Mouse (Mus musculus) layer of hippocampus, adult 2 months (tissue): Measurements from ENCODE around the gene Thrap3. TPM values are rescaled to one million over a fixed set of nuclear protein-coding genes. Genes with fewer than 3 reads are reported as not detected.
"Not testable (repeated sequence)": the region's sequence is repeated elsewhere in the genome, so short reads cannot be mapped to it uniquely, and the experiment has no call there.

Source experiments
- DNase-seq, 2 experiments: peaks; one replicate each; pipeline ENCODE4 v3.0.0; 2022; ENCODE audit warnings: low spot score in 2 of 2
- H3K27ac ChIP-seq: fragments of 200-600 bp; 2 replicates; pipeline ENCODE4 v1.8.1; 2022
- H3K4me3 ChIP-seq: fragments of 200-600 bp; 2 replicates; pipeline ENCODE4 v1.8.1; 2022; ENCODE audit warnings: mild to moderate bottlenecking
- CTCF ChIP-seq: fragments of 200-600 bp; conservative IDR thresholded peaks from 2 replicates; pipeline ENCODE4 v1.8.1; 2022; ENCODE audit warnings: antibody characterized with exemption, mild to moderate bottlenecking, moderate library complexity
- total RNA-seq, 2 experiments: library from RNA; stranded (reverse); gene quantifications; 2 replicates each; pipeline ENCODE4 v1.2.3; 2021

Gene Thrap3
- total RNA-seq, 2 experiments from 2014 or later = 150 to 166 TPM

- TF ChIP-seq CTCF = no peak
- Histone ChIP-seq H3K4me3 (no peak overlapping the region), H3K27ac (no peak overlapping the region; the same call in 1 of the 2 replicates)
- no peak for DNase-seq
Observed at GRCm38 (mm10) chr4:126235191-126235590, 32.6 kb upstream of the Thrap3 start.

DNA sequence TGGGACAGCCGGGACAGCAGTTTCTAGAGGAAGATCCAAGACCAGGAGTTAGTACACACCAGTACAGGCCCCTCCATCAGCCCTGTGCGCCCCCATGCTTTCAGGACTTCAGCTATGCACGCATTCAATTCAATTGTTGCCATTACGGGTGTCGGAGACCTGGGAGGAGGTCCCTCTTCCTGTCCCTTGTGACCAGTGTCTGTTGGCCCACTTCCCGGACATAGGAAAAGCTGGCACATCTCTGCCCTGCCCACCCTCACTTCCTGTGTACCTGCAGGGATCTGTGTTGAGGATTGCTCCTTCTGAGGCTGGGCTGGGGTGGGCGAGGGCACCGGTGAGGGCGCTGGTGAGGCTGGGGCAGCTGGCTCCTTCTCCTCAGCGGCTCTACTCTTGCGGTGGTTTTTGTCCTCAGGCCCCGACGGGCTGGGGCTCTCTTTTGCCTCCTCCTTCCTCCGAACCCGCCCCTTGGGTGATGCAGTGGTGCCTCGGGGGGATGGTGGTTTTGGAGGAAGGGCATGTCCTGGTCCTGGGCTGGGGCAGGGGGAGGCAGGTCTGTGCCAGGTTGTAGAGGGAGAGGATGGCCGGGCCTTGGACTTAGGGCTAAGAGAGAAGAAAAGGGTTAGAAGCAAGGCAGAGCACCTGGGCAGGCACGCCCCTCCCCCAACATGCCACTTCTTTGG lies 32.1 kb upstream of the Thrap3 start:
- no peak for DNase-seq
- Histone ChIP-seq H3K4me3 (no peak overlapping the region), H3K27ac (peak overlapping the region; percentile 6; the same call in 1 of the 2 replicates)
- TF ChIP-seq CTCF = no peak

GRCm38 (mm10) chr4:126233676-126234308 lies 31.2 kb upstream of the Thrap3 start:
- peak overlapping the region; percentile 6 for H3K27ac ChIP-seq
- DNase-seq = no peak
- TF ChIP-seq CTCF = no peak
- H3K4me3 ChIP-seq = no peak overlapping the region

DNA sequence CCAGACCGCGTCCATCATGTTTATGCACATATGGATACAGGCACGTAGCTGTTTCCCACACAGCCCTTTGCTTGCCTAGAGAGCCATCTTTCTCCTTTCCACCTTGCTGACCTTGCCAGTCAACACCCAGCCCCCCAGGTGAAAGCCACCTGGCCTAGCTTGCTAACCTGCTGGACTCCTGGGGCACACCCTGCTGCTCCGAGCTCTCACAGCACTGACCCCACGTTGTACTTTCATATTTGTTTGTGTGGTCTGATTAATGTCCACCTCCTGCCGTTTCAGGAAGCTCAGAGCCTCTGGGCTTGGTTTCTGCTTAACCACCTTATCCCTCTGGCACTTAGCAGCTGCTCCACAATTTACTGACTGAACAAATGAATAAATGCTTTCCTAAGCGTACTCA lies 27.3 kb upstream of the Thrap3 start:
- no peak overlapping the region for H3K27ac ChIP-seq
- DNase-seq = no peak
- TF ChIP-seq CTCF = no peak
- H3K4me3 ChIP-seq = no peak overlapping the region

DNA sequence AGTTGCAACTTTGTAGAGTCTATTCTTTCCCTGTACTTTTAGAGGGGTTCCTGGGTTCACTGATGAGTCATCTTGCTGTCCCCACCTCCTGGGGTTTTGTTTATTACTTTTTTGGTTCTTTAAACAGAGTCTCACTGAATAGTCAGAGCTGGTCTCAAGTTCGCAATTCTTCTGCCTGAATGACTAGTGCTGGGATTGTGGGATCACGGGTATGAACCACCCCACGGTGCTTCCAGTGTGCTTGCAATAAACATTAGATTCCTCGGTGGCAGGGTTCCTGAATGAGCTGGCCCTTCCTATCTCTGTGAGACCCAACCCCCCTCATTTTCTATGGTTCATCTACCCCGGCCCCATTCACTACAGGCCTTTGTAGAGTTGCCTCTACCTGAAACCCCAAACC lies 25.6 kb upstream of the Thrap3 start:
- DNase-seq = no peak
- TF ChIP-seq CTCF = no peak
- Histone ChIP-seq H3K4me3 (no peak overlapping the region), H3K27ac (peak overlapping the region; percentile 84)

GRCm38 (mm10) chr4:126227077-126227761 lies 24.7 kb upstream of the Thrap3 start:
- TF ChIP-seq CTCF = peak; percentile 97; the same call in 1 of the 2 replicates
- Histone ChIP-seq H3K27ac (peak overlapping the region; percentile 84), H3K4me3 (peak overlapping the region; percentile 50)
- DNase-seq = peak; percentile 86 to 95

GRCm38 (mm10) chr4:126226640-126227039 lies 24.1 kb upstream of the Thrap3 start:
- DNase-seq = no peak
- no peak overlapping the region for H3K4me3 ChIP-seq
- peak overlapping the region; percentile 84; the same call in 1 of the 2 replicates for H3K27ac ChIP-seq
- no peak for TF ChIP-seq CTCF

GRCm38 (mm10) chr4:126222631-126223030 lies 20.1 kb upstream of the Thrap3 start:
- Histone ChIP-seq H3K4me3 (no peak overlapping the region), H3K27ac (no peak overlapping the region)
- DNase-seq = no peak
- no peak for TF ChIP-seq CTCF

DNA sequence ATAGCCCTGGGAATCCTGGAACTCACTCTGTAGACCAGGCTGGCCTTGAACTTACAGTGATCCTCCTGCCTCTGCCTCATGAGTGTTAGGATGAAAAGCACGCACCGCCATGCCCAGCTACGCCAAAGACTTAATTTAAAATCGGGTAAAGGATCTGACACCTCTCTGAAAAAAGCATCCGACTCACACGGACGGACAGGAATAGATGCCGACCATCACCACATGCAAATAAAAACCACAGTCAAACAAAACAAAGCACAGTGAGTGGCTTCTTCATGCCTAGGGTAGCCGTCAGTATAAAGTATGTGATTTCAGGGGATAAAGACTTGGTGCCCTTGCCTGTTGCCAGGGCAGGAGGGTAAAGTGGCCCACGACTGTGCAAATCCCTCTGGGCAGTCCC lies 17.5 kb upstream of the Thrap3 start:
- no peak overlapping the region for H3K4me3 ChIP-seq
- no peak for TF ChIP-seq CTCF
- H3K27ac ChIP-seq = no peak overlapping the region
- DNase-seq = no peak

GRCm38 (mm10) chr4:126219540-126219939 lies 17.0 kb upstream of the Thrap3 start:
- not testable (repeated sequence) for H3K27ac ChIP-seq, H3K4me3 ChIP-seq, DNase-seq

DNA sequence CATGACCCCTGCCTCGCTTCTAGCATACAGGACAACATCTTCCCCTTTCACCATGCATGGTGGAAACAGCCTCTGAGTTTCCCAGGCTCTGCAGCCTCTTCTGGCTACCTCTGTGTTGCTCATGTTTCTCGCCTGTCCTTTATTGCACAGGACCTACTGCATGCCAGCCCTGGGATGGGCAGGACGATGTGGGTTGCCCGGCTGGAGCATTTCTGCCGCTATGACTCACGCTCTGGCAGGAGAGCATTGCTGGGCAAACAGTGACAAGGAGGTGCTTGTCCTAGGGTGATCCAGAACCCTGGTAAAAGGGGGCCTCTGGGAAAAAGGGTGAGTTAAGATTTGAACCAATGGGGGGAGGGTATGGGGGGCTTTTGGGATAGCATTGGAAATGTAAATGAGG lies 15.2 kb upstream of the Thrap3 start:
- DNase-seq = no peak
- no peak overlapping the region for H3K27ac ChIP-seq
- no peak overlapping the region for H3K4me3 ChIP-seq
- no peak for TF ChIP-seq CTCF

DNA sequence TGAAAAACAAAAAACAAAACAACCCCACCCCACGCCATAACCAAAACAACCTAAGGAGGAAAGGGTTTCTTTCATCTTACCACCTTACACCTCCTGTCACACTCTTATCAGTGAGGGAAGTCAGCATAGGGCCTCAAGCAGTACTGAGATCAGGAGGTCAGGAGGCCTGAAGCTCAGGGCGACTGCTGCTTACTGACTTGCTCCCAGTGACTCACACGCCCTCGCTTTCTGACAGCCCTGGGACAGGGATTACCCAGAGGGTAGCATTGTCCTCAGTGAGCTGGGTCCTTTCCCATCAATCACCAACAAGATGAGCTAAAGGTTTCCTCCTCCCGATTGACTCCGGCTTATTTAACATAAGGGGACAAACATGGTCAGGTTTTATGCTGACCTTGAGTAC lies 4.5 kb upstream of the Thrap3 start:
- Histone ChIP-seq H3K4me3 (no peak overlapping the region), H3K27ac (no peak overlapping the region)
- DNase-seq = no peak
- TF ChIP-seq CTCF = no peak

GRCm38 (mm10) chr4:126205386-126205785 lies 2.8 kb upstream of the Thrap3 start:
- DNase-seq = no peak
- no peak overlapping the region for H3K4me3 ChIP-seq
- TF ChIP-seq CTCF = no peak
- H3K27ac ChIP-seq = no peak overlapping the region
